Mouse (Mus musculus) CH12.LX (cell line): ENCODE data around the gene Bzw2. TPM values are rescaled to one million over a fixed set of nuclear protein-coding genes. Genes with fewer than 3 reads are reported as not detected.

Source experiments
- DNase-seq: peaks from one replicate; pipeline ENCODE4 v3.0.0-alpha.2; 2013; ENCODE audit errors: extremely low read depth
- H3K27ac ChIP-seq: 2 replicates; pipeline ENCODE4 v1.5.1; 2012; ENCODE audit warnings: low read depth, mild to moderate bottlenecking, control low read depth, moderate library complexity; ENCODE audit not compliant: insufficient read depth
- H3K27me3 ChIP-seq: replicated peaks from 2 replicates; pipeline ENCODE3; 2012; ENCODE audit warnings: inconsistent platforms
- H3K36me3 ChIP-seq, 2 experiments: replicated peaks in 1 of 2; 2 replicates each; pipeline versions ENCODE3 to v1.6.1; 2012; ENCODE audit warnings: inconsistent platforms in 1 of 2, low read length in 1 of 2, mild to moderate bottlenecking in 1 of 2, mixed read lengths in 1 of 2, moderate library complexity in 1 of 2; ENCODE audit not compliant: control insufficient read depth in 1 of 2, insufficient read depth in 1 of 2
- H3K4me1 ChIP-seq, 2 experiments: 2 replicates each; pipeline ENCODE4 v1.6.1; 2012; ENCODE audit warnings: inconsistent platforms in 1 of 2, moderate library complexity in 1 of 2; ENCODE audit not compliant: insufficient read depth in 2 of 2, control insufficient read depth in 1 of 2
- H3K4me2 ChIP-seq: 2 replicates; pipeline ENCODE4 v1.6.1; 2012; ENCODE audit warnings: low read depth, mild to moderate bottlenecking, control low read depth; ENCODE audit not compliant: poor library complexity, insufficient read depth, severe bottlenecking
- H3K4me3 ChIP-seq, 3 experiments: fragments of 150-350 bp in 1 of 3; sonication (generic) in 1 of 3; replicated peaks in 1 of 3; 2 replicates each; pipeline versions ENCODE3 to v1.5.1; 2011 to 2012; ENCODE audit warnings: low read depth in 2 of 3, low read length in 2 of 3, mild to moderate bottlenecking in 2 of 3, moderate library complexity in 2 of 3, control low read depth in 1 of 3, improper control_type of control experiment in 1 of 3, inconsistent platforms in 1 of 3, mixed read lengths in 1 of 3; ENCODE audit not compliant: poor library complexity in 1 of 3
- H3K79me2 ChIP-seq: replicated peaks from 2 replicates; pipeline ENCODE4 v1.6.1; 2012; ENCODE audit warnings: mild to moderate bottlenecking, moderate library complexity; ENCODE audit not compliant: control insufficient read depth, poor library complexity, insufficient read depth, severe bottlenecking; ENCODE audit errors: extremely low read depth
- H3K9ac ChIP-seq: 2 replicates; pipeline ENCODE4 v1.6.1; 2012; ENCODE audit warnings: low read depth, mild to moderate bottlenecking, control low read depth, moderate library complexity; ENCODE audit not compliant: insufficient read depth
- H3K9me3 ChIP-seq: replicated peaks from 2 replicates; pipeline ENCODE3; 2012; ENCODE audit warnings: low read length, inconsistent platforms, mixed read lengths
- BHLHE40 ChIP-seq: IDR thresholded peaks from 2 replicates; pipeline ENCODE4 v1.6.1; 2011; ENCODE audit warnings: mild to moderate bottlenecking, low read depth, low read length, improper control_type of control experiment
- CHD2 ChIP-seq: IDR thresholded peaks from 2 replicates; pipeline ENCODE4 v1.6.1; 2011; ENCODE audit warnings: low read length, improper control_type of control experiment
- ETS1 ChIP-seq: conservative IDR thresholded peaks from 2 replicates; pipeline ENCODE4 v1.6.1; 2012; ENCODE audit warnings: low read depth, mild to moderate bottlenecking, inconsistent platforms, low read length, improper control_type of control experiment, moderate library complexity
- HCFC1 ChIP-seq: IDR thresholded peaks from 2 replicates; pipeline ENCODE4 v1.6.1; 2012; ENCODE audit warnings: low read depth, mild to moderate bottlenecking, inconsistent platforms, low read length, improper control_type of control experiment
- IRF4 ChIP-seq: IDR thresholded peaks from 2 replicates; pipeline ENCODE4 v1.6.1; 2014; ENCODE audit warnings: low read depth, mild to moderate bottlenecking, inconsistent platforms, low read length, improper control_type of control experiment
- JUN ChIP-seq: IDR thresholded peaks from 2 replicates; pipeline ENCODE4 v1.6.1; 2011; ENCODE audit warnings: low read depth, mild to moderate bottlenecking, low read length, improper control_type of control experiment, moderate library complexity; ENCODE audit not compliant: insufficient read depth
- JUND ChIP-seq: conservative IDR thresholded peaks from 2 replicates; pipeline ENCODE4 v1.6.1; 2011; ENCODE audit warnings: low read depth, low read length, improper control_type of control experiment
- KAT2A ChIP-seq: IDR thresholded peaks from 2 replicates; pipeline ENCODE4 v1.6.1; 2012; ENCODE audit warnings: low read length, improper control_type of control experiment, inconsistent platforms; ENCODE audit not compliant: insufficient replicate concordance
- MAX ChIP-seq: IDR thresholded peaks from 2 replicates; pipeline ENCODE4 v1.6.1; 2011; ENCODE audit warnings: low read length, improper control_type of control experiment
- MAZ ChIP-seq: IDR thresholded peaks from 2 replicates; pipeline ENCODE4 v1.6.1; 2012; ENCODE audit warnings: low read depth, mild to moderate bottlenecking, inconsistent platforms, low read length, improper control_type of control experiment, moderate library complexity
- MEF2A ChIP-seq: IDR thresholded peaks from 2 replicates; pipeline ENCODE4 v1.6.1; 2014; ENCODE audit warnings: low read depth, mild to moderate bottlenecking, inconsistent platforms, low read length, improper control_type of control experiment, borderline replicate concordance
- MXI1 ChIP-seq: IDR thresholded peaks from 2 replicates; pipeline ENCODE4 v1.6.1; 2011; ENCODE audit warnings: mild to moderate bottlenecking, low read depth, low read length, improper control_type of control experiment
- NELFE ChIP-seq: IDR thresholded peaks from 2 replicates; pipeline ENCODE4 v1.6.1; 2011; ENCODE audit warnings: low read depth, low read length, improper control_type of control experiment
- POLR2A ChIP-seq: IDR thresholded peaks from 2 replicates; pipeline ENCODE4 v1.6.1; 2011; ENCODE audit warnings: low read depth, mild to moderate bottlenecking, improper control_type of control experiment, low read length
- POLR2AphosphoS2 ChIP-seq: IDR thresholded peaks from 2 replicates; pipeline ENCODE4 v1.6.1; 2011; ENCODE audit warnings: low read depth, low read length, improper control_type of control experiment
- RCOR1 ChIP-seq: conservative IDR thresholded peaks from 2 replicates; pipeline ENCODE4 v1.6.1; 2012; ENCODE audit warnings: low read depth, mild to moderate bottlenecking, inconsistent platforms, low read length, improper control_type of control experiment
- SIN3A ChIP-seq: IDR thresholded peaks from 2 replicates; pipeline ENCODE4 v1.6.1; 2012; ENCODE audit warnings: low read length, improper control_type of control experiment, inconsistent platforms
- TBP ChIP-seq: conservative IDR thresholded peaks from 2 replicates; pipeline ENCODE4 v1.6.1; 2011; ENCODE audit warnings: low read depth, low read length, improper control_type of control experiment
- TCF12 ChIP-seq: IDR thresholded peaks from 2 replicates; pipeline ENCODE4 v1.6.1; 2014; ENCODE audit warnings: low read depth, mild to moderate bottlenecking, inconsistent platforms, low read length, improper control_type of control experiment
- UBTF ChIP-seq: IDR thresholded peaks from 2 replicates; pipeline ENCODE4 v1.6.1; 2012; ENCODE audit warnings: low read depth, mild to moderate bottlenecking, inconsistent platforms, low read length, improper control_type of control experiment, moderate library complexity
- USF2 ChIP-seq: conservative IDR thresholded peaks from 2 replicates; pipeline ENCODE4 v1.6.1; 2011; ENCODE audit warnings: low read depth, low read length, improper control_type of control experiment
- ZMIZ1 ChIP-seq: IDR thresholded peaks from 2 replicates; pipeline ENCODE4 v1.6.1; 2012; ENCODE audit warnings: low read depth, mild to moderate bottlenecking, inconsistent platforms, low read length, improper control_type of control experiment
- dilution Hi-C: fragments of 300-500 bp; cut with MboI; formaldehyde crosslinking; loops from 2 replicates; pipeline ENCODE4 v1.14.3; 2020; ENCODE audit warnings: low sequenced_read_pairs; ENCODE audit not compliant: extremely low pct_unique_long_range_greater_than_20kb, extremely low pct_ligation_motif_present
- in situ Hi-C: fragments of 300-500 bp; cut with MboI; formaldehyde crosslinking; loops from 3 replicates; pipeline ENCODE4 v1.14.3; 2019; ENCODE audit warnings: low sequenced_read_pairs, low pct_ligation_motif_present, low pct_unique_long_range_greater_than_20kb, mixed read lengths
- polyA plus RNA-seq: library from polyadenylated mRNA; unstranded; fragments of >175 nt; gene quantifications from 2 replicates; pipeline ENCODE4 v1.2.1, GENCODE M21; 2012; ENCODE audit warnings: low read depth; ENCODE audit not compliant: insufficient read length
- total RNA-seq, 2 experiments: library from RNA; depleted of rRNA; stranded (reverse); fragments of 300-350 nt in 1 of 2; fragments of >200 nt in 1 of 2; gene quantifications; 2 replicates each; pipeline ENCODE4 v1.2.3; 2012 to 2014

Bzw2 gene
- total and polyA plus RNA-seq, 3 experiments, result 161 to 424 (median 275) TPM

- dilution Hi-C loops, result no loop called here
- Histone ChIP-seq H3K27ac (no peak overlapping the region), H3K4me1 (peaks cover 7 to 9% of the 10 kb centered on the region in 2 experiments), H3K9ac (no peak overlapping the region), H3K9me3 (no peaks in the 10 kb centered on the region), H3K27me3 (peaks cover 2% of the 10 kb centered on the region), H3K79me2 (no peaks in the 10 kb centered on the region; the same call in 1 of the 2 replicates)
- no peak for TF ChIP-seq MXI1
- no peak for TF ChIP-seq USF2
- no peak for TF ChIP-seq HCFC1
- TF ChIP-seq, all 38 proteins: peak for 0
- in situ Hi-C loops, result no loop called here
- no peaks in the 10 kb centered on the region for H3K36me3 ChIP-seq
- DNase-seq, result no peak
- H3K4me2 ChIP-seq, result no peak overlapping the region
- H3K4me3 ChIP-seq, result no peak overlapping the region
These were observed 111.7 kb downstream of the Bzw2 start for GRCm38 (mm10) chr12:36046196-36046595.

GRCm38 (mm10) chr12:36044691-36045090 is 113.2 kb downstream of the Bzw2 start:
- in situ Hi-C loops (no loop called here), dilution Hi-C loops (no loop called here)
- Histone ChIP-seq H3K27me3 (peaks cover 2% of the 10 kb centered on the region), H3K9me3 (no peaks in the 10 kb centered on the region), H3K4me2 (no peak overlapping the region), H3K27ac (no peak overlapping the region), H3K4me1 (peaks cover 7 to 24% of the 10 kb centered on the region in 2 experiments), H3K4me3 (no peak overlapping the region), H3K79me2 (no peaks in the 10 kb centered on the region; the same call in none of the 2 replicates), H3K9ac (no peak overlapping the region), H3K36me3 (no peaks in the 10 kb centered on the region)
- no peak for DNase-seq
- TF ChIP-seq CHD2, result no peak
- no peak for TF ChIP-seq JUND
- TF ChIP-seq MAX, result no peak
- no peak for TF ChIP-seq JUN
- no peak for TF ChIP-seq ETS1
- TF ChIP-seq NELFE, result no peak
- no peak for TF ChIP-seq SIN3A

GRCm38 (mm10) chr12:36042348-36042778 is 115.5 kb downstream of the Bzw2 start, which contains the start of gene Tspan13:
Tspan13 (minus strand) TSS chr12:36042500.
- H3K9ac ChIP-seq, result peak within 1 kb of the TSS; percentile 64
- no peaks in the 10 kb centered on the region for H3K36me3 ChIP-seq
- in situ Hi-C loops (no loop called here), dilution Hi-C loops (no loop called here)
- H3K27me3 ChIP-seq, result peaks cover 2% of the 10 kb centered on the region
- peak; percentile 80 for DNase-seq
- no peak within 1 kb of the TSS for H3K27ac ChIP-seq
- peak within 1 kb of the TSS; percentile 60 for H3K4me2 ChIP-seq
- peak within 1 kb of the TSS; percentile 69 to 86 (median 80) for H3K4me3 ChIP-seq
- TF ChIP-seq USF2 (no peak), IRF4 (peak; percentile 47; the same call in 1 of the 2 replicates), UBTF (peak; percentile 46; the same call in 1 of the 2 replicates), MAX (no peak), TCF12 (peak; percentile 71; the same call in 1 of the 2 replicates), MEF2A (peak; percentile 28; the same call in 1 of the 2 replicates), POLR2AphosphoS2 (no peak), BHLHE40 (peak; percentile 97), NELFE (peak; percentile 73), ZMIZ1 (no peak), KAT2A (no peak), POLR2A (peak; percentile 81; the same call in 1 of the 2 replicates), SIN3A (peak; percentile 57), MXI1 (peak; percentile 37; the same call in 1 of the 2 replicates), TBP (no peak), MAZ (peak; percentile 96), RCOR1 (0 out of 2 replicates have a peak, but pooled peaks have one; percentile 53)
- peaks cover 2% of the 10 kb centered on the region for H3K79me2 ChIP-seq
- H3K4me1 ChIP-seq, result peaks cover 7 to 29% of the 10 kb centered on the region in 2 experiments
- no peaks in the 10 kb centered on the region for H3K9me3 ChIP-seq
